Mouse (Mus musculus) liver, embryonic 11.5 days (tissue): ENCODE data around the gene Alkbh7. TPM values are rescaled to one million over a fixed set of nuclear protein-coding genes. Genes with fewer than 3 reads are reported as not detected.

Source experiments
- ATAC-seq: fragments of 200-750 bp; cut with Nextera tagmentation; replicated peaks from 2 replicates; pipeline ENCODE4 v1.8.0; 2017; ENCODE audit warnings: moderate number of reproducible peaks, mild to moderate bottlenecking, moderate TSS enrichment, moderate library complexity; ENCODE audit not compliant: low FRiP score
- DNase-seq: peaks from one replicate; pipeline ENCODE4 v3.0.0-alpha.2; 2017; ENCODE audit warnings: low spot score
- H3K27ac ChIP-seq: fragments of 300-500 bp; sonication (generic); 2 replicates; pipeline ENCODE4 v1.5.1; 2014; ENCODE audit warnings: mild to moderate bottlenecking, low read depth, low read length, control low read depth
- H3K27me3 ChIP-seq: fragments of 300-500 bp; sonication (generic); replicated peaks from 2 replicates; pipeline ENCODE4 v1.6.1; 2014; ENCODE audit warnings: low read length, mixed read lengths; ENCODE audit not compliant: control insufficient read depth, insufficient read depth
- H3K36me3 ChIP-seq: fragments of 300-500 bp; sonication (generic); 2 replicates; pipeline ENCODE4 v1.6.1; 2014; ENCODE audit warnings: mild to moderate bottlenecking, low read length, moderate library complexity, mixed read lengths; ENCODE audit not compliant: control insufficient read depth, insufficient read depth
- H3K4me1 ChIP-seq: fragments of 300-500 bp; sonication (generic); replicated peaks from 2 replicates; pipeline ENCODE4 v1.6.1; 2014; ENCODE audit warnings: low read length, mixed read lengths; ENCODE audit not compliant: control insufficient read depth, insufficient read depth
- H3K4me2 ChIP-seq: fragments of 300-500 bp; sonication (generic); 2 replicates; pipeline ENCODE4 v1.6.1; 2014; ENCODE audit warnings: mild to moderate bottlenecking, control low read depth, moderate library complexity
- H3K4me3 ChIP-seq: fragments of 300-500 bp; sonication (generic); 2 replicates; pipeline ENCODE4 v1.5.1; 2014; ENCODE audit warnings: low read depth, low read length, control low read depth
- H3K9ac ChIP-seq: fragments of 300-500 bp; sonication (generic); 2 replicates; pipeline ENCODE4 v1.6.1; 2014; ENCODE audit warnings: low read depth, low read length, control low read depth
- H3K9me3 ChIP-seq: fragments of 300-500 bp; sonication (generic); 2 replicates; pipeline ENCODE4 v1.6.1; 2016; ENCODE audit warnings: low read length, inconsistent platforms, mixed read lengths; ENCODE audit not compliant: control insufficient read depth
- WGBS: fragments of 180-500 bp; shearing (Covaris S2); extraction: QIAGEN DNeasy Blood & Tissue Kit; methylation state at CpG from one replicate; pipeline ENCODE4 v1.1.7; 2014; 5-methylcytosine and 5-hydroxymethylcytosine counted together
- polyA plus RNA-seq: library from polyadenylated mRNA; unstranded; fragments of >200 nt; fragmentation: Nextera tagmentation; extraction: Ambion mirVana; gene quantifications from 2 replicates; pipeline ENCODE4 v1.2.1, GENCODE M21; 2014

Gene Alkbh7
- polyA plus RNA-seq, 1 experiment from 2014 or later, result 39.9 TPM

DNA sequence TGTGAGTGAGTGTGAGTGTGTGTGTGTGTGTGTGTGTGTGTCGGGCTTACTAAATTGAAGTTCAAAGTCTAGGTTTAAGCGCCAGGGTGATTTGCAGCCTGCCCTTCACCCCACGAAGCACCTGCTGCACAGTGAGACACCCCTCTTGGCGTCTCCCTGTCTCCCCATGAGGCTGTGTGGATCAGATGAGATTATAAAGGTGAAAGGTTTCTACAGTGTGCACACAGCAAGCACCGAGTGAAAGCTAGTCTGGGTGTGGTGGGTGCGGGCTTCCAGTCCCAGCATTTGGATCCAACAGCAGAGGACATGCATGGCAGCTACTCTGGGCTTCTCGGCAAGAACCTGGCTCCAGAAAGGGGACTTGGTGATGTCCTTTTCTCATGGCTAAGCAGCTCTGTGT, 16.1 kb upstream of the Alkbh7 start:
- H3K27me3 ChIP-seq, result no peaks in the 10 kb centered on the region
- H3K9me3 ChIP-seq, result no peaks in the 10 kb centered on the region
- WGBS, result 66% methylated on average over 7 of the region's 7 CpGs
- H3K9ac ChIP-seq, result no peak overlapping the region
- H3K36me3 ChIP-seq, result no peaks in the 10 kb centered on the region
- ATAC-seq, result no peak
- no peak overlapping the region for H3K27ac ChIP-seq
- no peak overlapping the region for H3K4me3 ChIP-seq
- no peaks in the 10 kb centered on the region for H3K4me1 ChIP-seq
- no peak overlapping the region for H3K4me2 ChIP-seq
- no peak for DNase-seq

GRCm38 (mm10) chr17:56982013-56982412, 15.1 kb upstream of the Alkbh7 start, which contains the start of gene Acer1:
TSS of gene Acer1 (minus strand) at chr17:56982126.
- H3K4me3 ChIP-seq, result no peak within 1 kb of the TSS
- H3K4me1 ChIP-seq, result no peaks in the 10 kb centered on the region
- DNase-seq (no peak), ATAC-seq (no peak)
- H3K36me3 ChIP-seq, result no peaks in the 10 kb centered on the region
- no peak within 1 kb of the TSS for H3K9ac ChIP-seq
- H3K4me2 ChIP-seq, result no peak within 1 kb of the TSS
- 69% methylated on average over 5 of the region's 5 CpGs for WGBS
- H3K27me3 ChIP-seq, result no peaks in the 10 kb centered on the region
- H3K9me3 ChIP-seq, result no peaks in the 10 kb centered on the region
- no peak within 1 kb of the TSS for H3K27ac ChIP-seq

- H3K4me3 ChIP-seq, result no peak overlapping the region
- no peak overlapping the region for H3K27ac ChIP-seq
- ATAC-seq (no peak), DNase-seq (no peak)
- H3K27me3 ChIP-seq, result no peaks in the 10 kb centered on the region
- H3K36me3 ChIP-seq, result no peaks in the 10 kb centered on the region
- WGBS, result 67% methylated on average over 9 of the region's 9 CpGs
- no peaks in the 10 kb centered on the region for H3K4me1 ChIP-seq
- H3K4me2 ChIP-seq, result no peak overlapping the region
- no peak overlapping the region for H3K9ac ChIP-seq
- no peaks in the 10 kb centered on the region for H3K9me3 ChIP-seq
These were observed 12.3 kb upstream of the Alkbh7 start for GRCm38 (mm10) chr17:56984886-56985285.

DNA sequence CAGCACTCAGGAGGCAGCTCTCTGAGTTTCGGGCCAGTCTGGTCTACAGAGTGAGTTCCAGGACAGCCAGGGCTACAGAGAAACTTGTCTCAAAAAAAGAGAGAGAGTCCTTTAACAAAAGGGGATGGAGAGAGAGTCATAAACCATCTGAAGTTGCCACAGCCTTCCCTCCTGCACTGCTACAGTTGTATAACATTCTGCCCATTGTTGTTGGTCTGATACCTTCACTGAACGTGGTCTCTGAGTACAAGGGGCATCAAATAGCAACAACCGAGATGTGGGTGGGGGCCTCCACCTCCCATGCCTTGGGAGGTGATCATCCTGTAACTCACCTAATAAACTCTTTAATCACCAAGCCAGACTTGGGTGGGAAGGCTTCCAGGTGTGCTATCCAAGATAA, 11.5 kb upstream of the Alkbh7 start:
- no peaks in the 10 kb centered on the region for H3K9me3 ChIP-seq
- 70% methylated on average over 3 of the region's 3 CpGs for WGBS
- no peak overlapping the region for H3K4me3 ChIP-seq
- ATAC-seq, result no peak
- no peaks in the 10 kb centered on the region for H3K4me1 ChIP-seq
- H3K27ac ChIP-seq, result no peak overlapping the region
- H3K36me3 ChIP-seq, result no peaks in the 10 kb centered on the region
- no peaks in the 10 kb centered on the region for H3K27me3 ChIP-seq
- H3K9ac ChIP-seq, result no peak overlapping the region
- no peak for DNase-seq
- no peak overlapping the region for H3K4me2 ChIP-seq

DNA sequence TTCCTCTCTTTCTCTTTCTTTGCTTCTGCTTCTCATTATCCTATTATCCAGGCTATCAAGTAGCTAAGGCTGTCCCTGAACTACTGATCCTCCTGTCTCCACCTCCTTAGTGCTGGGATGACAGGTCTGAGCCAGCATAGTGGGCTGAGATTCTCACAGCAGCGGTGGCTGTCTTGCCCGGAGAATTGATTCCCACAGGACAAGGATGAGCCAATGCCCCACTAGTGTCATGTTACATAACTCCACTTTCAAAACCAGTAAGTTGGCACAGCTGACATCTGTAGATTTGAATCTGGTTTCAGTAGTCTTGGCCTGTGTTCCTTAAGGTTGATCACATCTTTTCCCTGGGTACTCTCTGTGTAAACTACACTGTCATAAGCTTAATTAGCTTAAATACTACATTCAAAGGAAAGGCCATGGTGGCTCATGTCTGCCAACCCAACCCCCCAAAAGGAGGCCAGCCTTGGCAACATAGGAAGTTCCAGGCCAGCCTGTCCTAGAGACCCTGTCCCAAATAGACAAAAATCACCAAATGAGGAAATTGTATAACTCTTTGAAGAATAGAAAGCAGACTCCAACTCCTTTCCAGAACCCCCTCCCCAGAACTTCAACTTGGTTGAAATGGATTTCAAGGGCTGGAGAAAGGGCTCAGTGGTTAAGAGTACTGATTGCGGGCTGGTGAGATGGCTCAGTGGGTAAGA, 10.9 kb upstream of the Alkbh7 start:
- WGBS, result 80% methylated on average over 3 of the region's 3 CpGs
- no peak for DNase-seq

GRCm38 (mm10) chr17:56988441-56988840, 8.7 kb upstream of the Alkbh7 start:
- H3K4me3 ChIP-seq, result no peak overlapping the region
- H3K4me1 ChIP-seq, result peaks cover 8% of the 10 kb centered on the region
- no peak overlapping the region for H3K27ac ChIP-seq
- no peaks in the 10 kb centered on the region for H3K27me3 ChIP-seq
- DNase-seq (no peak), ATAC-seq (no peak)
- WGBS, result 81% methylated on average over 7 of the region's 7 CpGs
- H3K4me2 ChIP-seq, result no peak overlapping the region
- no peak overlapping the region for H3K9ac ChIP-seq
- H3K9me3 ChIP-seq, result no peaks in the 10 kb centered on the region
- H3K36me3 ChIP-seq, result peaks cover 16% of the 10 kb centered on the region

More for the DNA sequence above, 10.9 kb upstream of the Alkbh7 start:
- no peaks in the 10 kb centered on the region for H3K27me3 ChIP-seq
- H3K36me3 ChIP-seq, result 0 out of 2 replicates have a peak, but pooled peaks cover 2% of the 10 kb centered on the region
- no peak overlapping the region for H3K4me2 ChIP-seq
- H3K9me3 ChIP-seq, result no peaks in the 10 kb centered on the region
- ATAC-seq, result no peak
- H3K4me1 ChIP-seq, result peaks cover 5% of the 10 kb centered on the region
- no peak overlapping the region for H3K27ac ChIP-seq
- no peak overlapping the region for H3K9ac ChIP-seq
- H3K4me3 ChIP-seq, result no peak overlapping the region

- peaks cover 8% of the 10 kb centered on the region for H3K4me1 ChIP-seq
- peak overlapping the region; percentile 79 for H3K4me2 ChIP-seq
- ATAC-seq, result no peak
- no peak for DNase-seq
- 67% methylated on average over 7 of the region's 7 CpGs for WGBS
- peaks cover 21% of the 10 kb centered on the region for H3K36me3 ChIP-seq
- H3K27ac ChIP-seq, result no peak overlapping the region
- no peaks in the 10 kb centered on the region for H3K27me3 ChIP-seq
- peak overlapping the region; percentile 83 for H3K4me3 ChIP-seq
- no peaks in the 10 kb centered on the region for H3K9me3 ChIP-seq
- no peak overlapping the region for H3K9ac ChIP-seq
These were observed 8.2 kb upstream of the Alkbh7 start for GRCm38 (mm10) chr17:56988921-56989430.

DNA sequence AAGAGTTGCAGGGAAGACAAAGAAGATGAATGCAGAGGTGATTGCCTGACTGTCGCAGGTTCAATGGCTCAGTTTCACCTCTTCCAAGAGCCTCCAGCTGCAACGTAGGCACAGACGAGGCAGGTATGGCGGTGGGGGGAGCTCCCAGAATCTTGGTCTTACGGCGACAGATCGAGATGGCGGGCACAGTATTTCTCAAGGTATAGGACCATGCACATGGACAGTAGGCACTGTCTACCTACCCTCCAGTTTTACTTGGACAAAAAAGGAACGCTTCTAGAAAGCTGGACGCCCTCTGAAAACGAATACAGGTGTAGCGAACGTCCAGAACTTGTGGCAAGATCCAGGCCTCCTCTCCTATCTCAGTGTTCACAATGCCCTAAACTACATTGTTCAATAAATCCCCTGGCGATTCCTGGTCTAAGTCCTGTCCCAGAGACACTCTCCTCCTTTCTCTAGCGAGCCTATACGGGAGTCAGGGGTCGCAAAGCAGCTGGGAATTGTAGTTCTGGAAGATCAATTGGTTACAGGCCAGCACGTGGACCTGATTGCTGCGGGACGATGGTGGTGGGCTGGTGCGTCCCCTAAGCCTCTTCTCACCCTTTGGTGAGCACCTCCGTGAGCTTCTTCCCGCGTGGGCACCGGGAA, 7.5 kb upstream of the Alkbh7 start:
- H3K4me2 ChIP-seq, result peak overlapping the region; percentile 79
- peaks cover 8% of the 10 kb centered on the region for H3K4me1 ChIP-seq
- H3K36me3 ChIP-seq, result peaks cover 26% of the 10 kb centered on the region
- H3K4me3 ChIP-seq, result peak overlapping the region; percentile 83
- H3K9me3 ChIP-seq, result no peaks in the 10 kb centered on the region
- WGBS, result 2% methylated on average over 25 of the region's 25 CpGs
- H3K27me3 ChIP-seq, result no peaks in the 10 kb centered on the region
- DNase-seq (peak; percentile 56), ATAC-seq (peak; percentile 87)
- H3K9ac ChIP-seq, result peak overlapping the region; percentile 87
- H3K27ac ChIP-seq, result peak overlapping the region; percentile 28; the same call in 1 of the 2 replicates
